Mouse (Mus musculus): Measurements from ENCODE around the gene Tmbim6.
A peak's percentile ranks its signal among the peaks of the same experiment; 100 is the strongest.

DNA sequence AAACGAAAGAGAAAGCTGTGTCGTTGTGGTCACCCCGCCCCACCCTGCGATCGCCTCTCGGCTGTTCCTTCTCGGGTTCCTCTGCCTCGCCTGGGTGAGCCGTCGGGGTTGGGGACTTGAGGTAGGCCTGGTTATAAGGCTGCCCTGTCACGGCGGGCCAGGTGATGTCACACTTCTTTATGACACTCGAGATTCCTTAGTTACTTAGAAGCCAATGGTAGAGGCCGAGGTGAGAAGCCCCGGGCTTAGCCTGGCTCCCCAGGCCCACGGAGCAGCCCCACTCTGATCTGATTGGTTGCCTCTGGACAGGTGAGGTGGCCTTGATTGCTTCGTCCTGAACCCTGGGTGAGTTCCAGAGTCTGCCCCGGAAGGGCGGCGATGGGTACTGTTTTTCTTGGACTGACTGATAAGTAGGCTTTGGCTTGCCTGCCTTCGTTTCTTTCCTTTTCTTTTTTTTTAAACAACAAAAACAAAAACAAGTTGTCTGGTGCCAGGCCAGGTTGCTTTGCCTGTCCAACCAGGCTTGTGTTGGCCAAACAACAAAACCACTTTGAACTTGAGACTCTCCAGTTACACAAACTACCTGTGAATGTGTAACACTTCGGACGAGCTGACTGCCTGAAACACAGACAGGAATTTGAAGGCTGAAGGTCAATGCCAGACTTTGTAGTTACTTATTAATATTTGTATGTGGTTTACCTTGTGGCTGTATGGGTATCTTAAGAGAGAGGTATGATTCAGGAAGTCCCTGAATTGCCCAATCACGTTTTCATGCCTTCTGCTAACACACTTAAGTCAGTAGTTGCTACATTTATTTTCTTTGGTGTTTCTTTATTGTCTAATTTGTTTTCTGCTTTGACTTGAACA, 937 bp downstream of the Tmbim6 start:
- no peak for TF ChIP-seq POLR2AphosphoS2 (IDR thresholded peaks at IDR 0.05; ENCODE audit: insufficient read length, low read depth)
- TF ChIP-seq CEBPB (IDR thresholded peaks at IDR 0.05; ENCODE audit: insufficient read depth, poor library complexity, severe bottlenecking), result 0 out of 2 replicates have a peak, but pooled peaks have one; percentile 26
- peak in 1 of 3 experiments; percentile 3 for TF ChIP-seq MYOG (IDR thresholded peaks at IDR 0.05; ENCODE audit: control insufficient read depth in 1 of 3, insufficient read depth in 1 of 3, insufficient read length in 2 of 3, low read depth in 2 of 3)
- TF ChIP-seq POLR2A (IDR thresholded peaks at IDR 0.05; ENCODE audit: insufficient read length, low read depth), result peak; percentile 10
- TF ChIP-seq TCF12 (IDR thresholded peaks at IDR 0.05; ENCODE audit: insufficient read depth, poor library complexity, severe bottlenecking), result no peak
- TF ChIP-seq MAX (IDR thresholded peaks at IDR 0.05; ENCODE audit: low read depth), result no peak
- no peak for TF ChIP-seq USF1 (IDR thresholded peaks at IDR 0.05; ENCODE audit: low read depth)
- TF ChIP-seq E2F4 (IDR thresholded peaks at IDR 0.05; ENCODE audit: insufficient read depth), result no peak
- TF ChIP-seq TCF3 (IDR thresholded peaks at IDR 0.05; ENCODE audit: insufficient read length, low read depth), result no peak
- TF ChIP-seq MYOD1 (IDR thresholded peaks at IDR 0.05; ENCODE audit: control insufficient read depth in 1 of 3, insufficient read length in 2 of 3, low read depth in 2 of 3), result no peak
